Mouse (Mus musculus): Measurements from ENCODE around the gene Capn11. TPM values are rescaled to one million over a fixed set of nuclear protein-coding genes. Genes with fewer than 3 reads are reported as not detected.

Gene Capn11
- total RNA-seq, 2 experiments from 2014 or later, result not detected

DNA sequence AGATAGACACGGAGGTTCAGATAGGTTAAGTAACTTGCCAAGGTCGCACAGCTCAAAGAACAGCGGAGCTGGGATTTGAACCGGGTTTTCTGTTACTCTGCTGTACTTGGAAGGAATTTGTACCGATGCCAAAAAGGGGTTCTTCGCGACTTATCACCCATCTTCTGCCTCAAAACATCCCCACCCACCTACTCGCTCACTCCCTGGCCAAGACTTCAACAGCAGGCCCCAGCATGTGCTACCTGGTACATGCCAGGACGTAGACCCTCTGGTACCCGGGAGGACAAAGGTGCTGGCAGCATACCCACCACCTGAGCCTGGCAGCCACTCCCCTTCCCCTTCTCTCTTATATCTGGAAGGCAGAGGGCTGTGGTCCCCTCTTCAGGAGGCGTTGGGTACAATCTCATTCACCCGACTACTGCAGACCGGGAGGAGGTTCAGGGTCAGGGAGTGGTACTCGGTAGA lies 25.6 kb upstream of the Capn11 start:
- intact Hi-C loops (cut with DNase I), result no loop called here
- DNase-seq, result no peak

DNA sequence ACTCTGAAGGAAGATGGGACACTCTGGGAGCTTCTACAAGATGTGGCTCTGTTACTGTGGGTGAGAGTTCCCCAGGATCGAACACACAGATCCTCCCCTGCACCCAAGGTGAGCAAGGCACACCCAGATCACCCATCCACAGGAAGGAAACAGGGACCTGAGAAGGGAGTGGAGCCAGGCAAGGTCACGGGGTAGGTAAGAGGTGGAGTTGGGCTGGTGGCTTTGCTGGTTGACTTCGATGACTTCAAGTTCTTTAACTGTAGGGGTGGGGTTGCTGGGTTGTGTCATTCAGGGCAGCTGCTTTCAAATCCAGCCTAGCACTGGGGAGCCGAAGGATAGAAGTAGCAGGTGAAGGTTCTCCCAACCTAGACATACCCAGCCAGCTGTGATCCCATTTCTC lies 23.7 kb upstream of the Capn11 start:
- intact Hi-C loops (cut with DNase I), result no loop called here
- no peak for DNase-seq

DNA sequence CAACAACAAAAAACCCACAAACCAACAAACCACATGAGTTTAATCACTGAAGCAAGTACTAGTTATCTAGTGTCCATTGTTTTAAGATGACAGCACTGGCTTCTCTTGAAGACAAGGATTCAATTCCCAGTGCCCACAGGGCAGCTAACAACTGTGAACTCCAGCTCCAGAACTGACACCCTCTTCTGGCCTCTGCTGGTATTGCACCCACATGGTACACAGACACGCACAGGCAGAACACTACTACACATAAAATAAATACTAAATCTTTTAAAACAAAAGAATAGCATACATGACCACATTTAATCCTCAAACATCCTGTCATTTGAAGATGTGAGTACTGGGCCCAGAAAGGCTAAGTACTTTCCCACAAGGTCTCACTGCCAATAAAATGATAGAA lies 22.5 kb upstream of the Capn11 start:
- DNase-seq, result peak in 1 of 2 experiments; percentile 41
- intact Hi-C loops (cut with DNase I), result no loop called here

DNA sequence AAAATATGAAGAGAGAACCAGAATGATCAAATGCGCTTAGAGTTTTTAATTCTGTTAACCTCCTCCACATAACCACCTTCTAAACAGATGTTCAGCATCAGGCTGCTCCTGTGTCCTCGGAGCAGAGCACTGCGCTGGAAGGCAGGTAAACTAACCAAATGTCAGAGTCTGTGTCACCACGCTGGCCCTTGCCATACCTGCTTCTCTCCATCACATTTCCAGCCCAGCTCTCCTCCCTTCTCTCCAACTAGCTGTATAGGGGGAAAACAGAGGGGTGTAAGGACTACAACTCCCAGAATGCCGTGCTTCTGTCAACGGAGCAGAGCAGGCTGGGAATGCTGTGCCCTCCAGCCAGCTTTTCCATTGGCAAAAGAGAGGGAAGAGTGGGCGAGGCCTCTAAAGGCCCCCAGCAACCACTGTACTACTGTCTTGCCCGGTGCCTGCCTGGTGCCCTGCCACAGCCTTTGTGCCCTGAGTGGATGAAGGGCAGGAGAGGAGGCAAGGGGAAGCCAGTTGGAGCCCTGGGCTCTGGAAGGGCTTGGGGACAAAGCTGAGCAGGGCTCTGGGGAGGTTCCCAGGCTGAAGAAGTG lies 21.4 kb upstream of the Capn11 start:
- peak; percentile 74 to 78 for DNase-seq
- intact Hi-C loops (cut with DNase I), result no loop called here

DNA sequence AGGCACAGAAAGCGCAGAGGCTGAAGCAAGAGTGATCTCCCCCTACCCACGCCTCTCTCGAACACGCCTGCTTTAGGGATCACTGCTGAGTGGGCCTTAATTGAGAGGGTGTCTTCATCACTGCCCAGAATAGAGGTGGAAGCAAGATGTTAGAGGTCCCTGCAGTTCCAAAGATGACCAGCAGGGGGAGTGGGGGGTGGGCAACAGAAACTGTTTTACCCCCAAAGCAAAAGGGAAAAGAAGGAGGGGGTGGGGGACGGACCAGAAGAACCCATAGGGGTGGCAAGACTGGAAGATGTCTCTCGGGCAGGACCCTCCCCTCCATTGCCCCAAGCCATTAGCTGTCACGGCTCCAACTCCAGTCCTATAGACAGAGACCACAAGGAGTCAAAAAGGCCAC lies 19.0 kb upstream of the Capn11 start:
- intact Hi-C loops (cut with DNase I), result loop anchor here (1.0 kb wide), 1 partner anchor 40 kb away; no protein-coding TSS in a partner anchor
- DNase-seq, result peak; percentile 54 to 81

GRCm38 (mm10) chr17:45672598-45672997 lies 13.5 kb upstream of the Capn11 start:
- no peak for DNase-seq
- intact Hi-C loops (cut with DNase I), result no loop called here

DNA sequence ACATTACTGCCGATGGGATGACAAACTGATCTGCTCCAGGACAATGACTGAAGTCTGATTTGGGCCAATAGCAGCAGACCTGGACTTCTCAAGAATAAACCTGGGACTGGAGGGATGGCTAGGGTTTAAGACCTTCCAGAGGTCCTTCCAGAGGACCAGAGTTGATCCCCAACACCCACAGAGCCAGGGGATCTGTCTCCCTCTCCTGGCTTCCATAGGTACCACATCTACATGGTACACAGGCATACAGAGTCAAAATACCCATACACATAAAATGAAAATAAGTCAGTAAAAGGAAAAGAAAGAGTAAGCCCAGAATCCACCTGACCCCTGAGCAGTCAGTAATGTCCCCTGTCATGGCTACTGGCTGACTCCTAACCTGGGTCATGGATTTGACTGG lies 12.7 kb upstream of the Capn11 start:
- DNase-seq, result no peak
- intact Hi-C loops (cut with DNase I), result no loop called here

- intact Hi-C loops (cut with DNase I), result no loop called here
Observed at GRCm38 (mm10) chr17:45667986-45668385, 8.9 kb upstream of the Capn11 start.

DNA sequence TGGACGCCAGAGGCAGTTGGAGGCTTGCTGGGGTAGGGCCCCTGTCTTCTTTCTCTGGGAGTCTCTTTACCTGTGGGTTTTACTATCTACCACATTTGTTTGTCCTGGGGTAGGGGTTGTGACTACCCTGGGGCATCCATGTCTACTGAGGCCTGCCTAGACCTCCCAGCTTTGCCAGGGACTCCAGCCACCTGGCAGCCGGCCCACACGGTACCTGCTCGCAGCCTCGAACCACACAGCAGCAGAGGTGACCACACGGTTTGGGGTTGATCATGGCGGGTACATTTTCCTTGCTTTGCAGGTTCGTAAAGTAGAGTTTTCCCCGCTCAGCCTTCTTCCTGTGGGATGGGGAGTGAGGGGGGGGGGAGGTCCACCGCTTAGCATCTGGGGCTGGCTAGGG lies 8.4 kb upstream of the Capn11 start:
- intact Hi-C loops (cut with DNase I), result no loop called here

More at GRCm38 (mm10) chr17:45667986-45668385, 8.9 kb upstream of the Capn11 start:
- no peak for DNase-seq

GRCm38 (mm10) chr17:45666091-45666490 lies 7.0 kb upstream of the Capn11 start:
- DNase-seq, result no peak
- intact Hi-C loops (cut with DNase I), result no loop called here

More for the DNA sequence above, 8.4 kb upstream of the Capn11 start:
- no peak for DNase-seq

- no peak for DNase-seq
- intact Hi-C loops (cut with DNase I), result no loop called here
Observed at GRCm38 (mm10) chr17:45664608-45665007, 5.5 kb upstream of the Capn11 start.

GRCm38 (mm10) chr17:45663106-45663919 lies 4.2 kb upstream of the Capn11 start:
- peak; percentile 79 to 89 for DNase-seq
- intact Hi-C loops (cut with DNase I), result loop anchor here (1.0 kb wide), 1 partner anchor 55 kb away; no protein-coding TSS in a partner anchor

- intact Hi-C loops (cut with DNase I), result no loop called here
- DNase-seq, result peak; percentile 16 to 30
Observed at GRCm38 (mm10) chr17:45655820-45656219, 3.3 kb downstream of the Capn11 start.

DNA sequence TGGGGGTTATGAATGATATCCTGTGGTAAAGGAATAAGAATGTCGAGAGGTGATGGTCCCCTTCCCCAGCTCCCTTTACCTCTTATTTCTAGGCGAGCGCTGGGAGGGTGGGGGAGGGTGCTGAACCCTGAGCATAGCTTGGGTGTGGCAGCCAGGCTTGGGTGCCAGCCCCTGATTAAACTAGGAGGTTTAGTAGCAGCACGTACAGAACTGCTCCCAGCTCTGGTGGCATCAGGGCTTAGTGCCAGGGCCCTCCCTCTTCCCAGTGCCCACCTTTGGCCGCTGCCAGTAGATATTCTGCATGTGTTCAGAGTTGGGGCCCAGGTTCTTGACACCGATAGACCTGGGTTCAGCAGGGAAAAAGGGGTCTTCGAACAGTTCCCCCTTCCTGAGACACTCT lies 5.9 kb downstream of the Capn11 start:
- intact Hi-C loops (cut with DNase I), result no loop called here

GRCm38 (mm10) chr17:45644185-45644584 lies 14.9 kb downstream of the Capn11 start:
- DNase-seq, result no peak
- intact Hi-C loops (cut with DNase I), result loop anchor here (5.0 kb wide), 1 partner anchor 167 kb away; the partner anchor contains the start of gene Spats1

More for the DNA sequence above, 5.9 kb downstream of the Capn11 start:
- no peak for DNase-seq

GRCm38 (mm10) chr17:45642701-45643100 lies 16.4 kb downstream of the Capn11 start:
- peak; percentile 75 to 87 for DNase-seq
- intact Hi-C loops (cut with DNase I), result loop anchor here (2.0 to 5.0 kb wide), 3 partner anchors 62 to 165 kb away; partner anchors contain the start of gene Spats1

DNA sequence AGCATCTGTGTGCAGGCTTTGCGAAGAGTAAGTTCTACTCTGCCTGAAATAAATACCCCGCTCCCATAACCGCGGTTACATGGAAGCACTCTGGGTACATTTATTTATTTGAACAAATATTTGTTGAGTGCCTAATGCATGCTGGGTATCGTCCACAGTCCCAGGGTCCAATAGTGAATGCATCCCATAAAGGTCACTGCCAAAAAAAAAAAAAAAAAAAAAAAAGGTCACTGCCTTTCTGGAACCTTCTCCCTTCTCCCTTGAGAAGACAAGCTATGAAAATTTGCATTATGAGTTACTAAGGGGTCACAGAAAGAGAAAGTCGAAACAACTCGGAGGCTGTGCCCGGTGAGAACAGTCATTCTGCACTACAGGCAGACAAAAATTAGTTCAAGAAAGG lies 17.1 kb downstream of the Capn11 start:
- DNase-seq, result no peak
- intact Hi-C loops (cut with DNase I), result loop anchor here (2.0 to 5.0 kb wide), 3 partner anchors 61 to 165 kb away; partner anchors contain the start of gene Spats1

DNA sequence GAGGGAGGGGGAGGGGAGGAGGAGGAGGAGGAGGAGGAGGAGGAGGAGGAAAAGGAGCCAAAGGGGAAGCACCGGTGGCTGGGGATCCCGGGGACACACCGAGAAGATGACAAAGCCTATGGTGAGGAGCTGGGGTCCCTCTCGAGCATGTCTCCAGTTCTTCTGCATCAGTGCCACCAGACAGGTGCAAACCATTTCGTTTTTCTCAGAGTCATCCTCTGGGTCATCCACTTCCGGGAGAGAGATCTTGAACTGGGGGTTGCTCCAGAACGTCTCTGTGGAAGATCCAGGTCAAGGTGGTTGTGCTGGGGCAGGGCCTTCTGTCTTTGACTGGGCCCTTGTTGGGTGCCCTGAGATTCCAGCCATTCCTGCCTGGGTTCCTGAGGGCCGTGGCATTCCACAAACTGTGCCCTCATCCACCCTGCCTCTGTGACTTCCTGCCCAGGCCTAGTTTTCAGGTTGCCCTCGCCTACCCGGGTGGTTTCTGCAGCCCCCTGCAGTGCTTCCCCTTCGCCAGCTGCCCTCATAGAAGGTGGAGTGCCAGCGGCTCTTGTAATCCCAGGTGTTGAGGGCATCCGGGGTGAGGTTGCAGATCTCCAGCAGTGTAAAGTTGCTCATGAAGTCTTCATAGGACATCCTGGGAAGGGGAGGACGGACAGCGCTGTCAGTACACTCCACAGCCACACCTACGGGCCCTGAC lies 20.4 kb downstream of the Capn11 start:
- no peak for DNase-seq
- intact Hi-C loops (cut with DNase I), result no loop called here

DNA sequence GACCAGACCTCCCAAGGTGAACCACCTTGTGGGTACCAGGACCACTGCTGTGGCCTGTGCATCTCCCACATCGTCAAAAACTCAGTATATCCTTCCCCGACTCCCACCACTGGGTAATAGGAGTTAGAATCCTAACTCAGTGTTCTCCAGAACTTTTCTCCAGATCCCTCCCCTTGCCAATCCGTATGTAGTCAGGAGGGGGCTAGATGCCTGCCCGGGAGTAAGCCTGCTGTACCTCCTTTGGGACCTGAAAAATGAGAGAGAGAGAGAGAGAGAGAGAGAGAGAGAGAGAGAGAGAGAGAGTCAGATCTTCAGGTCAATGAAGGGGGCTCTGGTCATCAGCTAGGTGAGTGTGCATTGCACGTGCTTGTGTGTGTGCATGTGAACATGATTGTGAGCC lies 25.1 kb downstream of the Capn11 start:
- no peak for DNase-seq
- intact Hi-C loops (cut with DNase I), result no loop called here

- intact Hi-C loops (cut with DNase I), result no loop called here
- DNase-seq, result no peak
Observed at GRCm38 (mm10) chr17:45631940-45632339, 27.2 kb downstream of the Capn11 start.

- no peak for DNase-seq
- intact Hi-C loops (cut with DNase I), result loop anchor here (1.0 kb wide), 1 partner anchor 50 kb away; no protein-coding TSS in a partner anchor
Observed at GRCm38 (mm10) chr17:45630992-45631391, 28.1 kb downstream of the Capn11 start.

Data from heart, postnatal 10 days (tissue).